Mouse (Mus musculus) hindbrain, postnatal 0 days (tissue): ENCODE results near the gene Igflr1. TPM values are rescaled to one million over a fixed set of nuclear protein-coding genes. Genes with fewer than 3 reads are reported as not detected.

Experiments used
- ATAC-seq: fragments of 200-750 bp; cut with Nextera tagmentation; 2 replicates; pipeline ENCODE4 v1.8.0; 2017; ENCODE audit warnings: mild to moderate bottlenecking, moderate TSS enrichment, moderate library complexity
- DNase-seq: peaks from one replicate; pipeline ENCODE4 v3.0.0-alpha.2; 2015; ENCODE audit warnings: low spot score
- H3K27ac ChIP-seq: fragments of 300-500 bp; sonication (generic); 2 replicates; pipeline ENCODE4 v1.5.1; 2014; ENCODE audit warnings: mild to moderate bottlenecking
- H3K27me3 ChIP-seq: fragments of 300-500 bp; sonication (generic); 2 replicates; pipeline ENCODE4 v1.6.1; 2014; ENCODE audit warnings: low read length, mixed read lengths; ENCODE audit not compliant: insufficient read depth
- H3K36me3 ChIP-seq: fragments of 300-500 bp; sonication (generic); 2 replicates; pipeline ENCODE4 v1.6.1; 2014; ENCODE audit warnings: low read length, mixed read lengths; ENCODE audit not compliant: insufficient read depth
- H3K4me1 ChIP-seq: fragments of 300-500 bp; sonication (generic); 2 replicates; pipeline ENCODE4 v1.6.1; 2014; ENCODE audit warnings: antibody characterized with exemption, low read length, mixed read lengths; ENCODE audit not compliant: insufficient read depth
- H3K4me2 ChIP-seq: fragments of 300-500 bp; sonication (generic); 2 replicates; pipeline ENCODE4 v1.6.1; 2014; ENCODE audit warnings: low read depth, mild to moderate bottlenecking, low read length, moderate library complexity, mixed read lengths
- H3K4me3 ChIP-seq: fragments of 300-500 bp; sonication (generic); 2 replicates; pipeline ENCODE4 v1.5.1; 2014; ENCODE audit warnings: low read length
- H3K9ac ChIP-seq: fragments of 300-500 bp; sonication (generic); replicated peaks from 2 replicates; pipeline ENCODE4 v1.6.1; 2014; ENCODE audit warnings: mild to moderate bottlenecking, low read length, moderate library complexity, mixed read lengths
- H3K9me3 ChIP-seq: fragments of 300-500 bp; sonication (generic); 2 replicates; pipeline ENCODE4 v1.6.1; 2016; ENCODE audit warnings: low read length, mixed read lengths
- CTCF ChIP-seq: IDR thresholded peaks from 2 replicates; pipeline ENCODE4 v1.5.1; 2016; ENCODE audit warnings: antibody characterized with exemption, control low read depth, low read depth
- WGBS: fragments of 180-500 bp; shearing (Covaris S2); extraction: QIAGEN DNeasy Blood & Tissue Kit; methylation state at CpG from one replicate; pipeline ENCODE4 v1.1.7; 2014; 5-methylcytosine and 5-hydroxymethylcytosine counted together
- polyA plus RNA-seq: library from polyadenylated mRNA; unstranded; fragments of >200 nt; fragmentation: Nextera tagmentation; extraction: Ambion mirVana; gene quantifications from 2 replicates; pipeline ENCODE4 v1.2.1, GENCODE M21; 2015
- total RNA-seq: library from RNA; depleted of rRNA; stranded (reverse); fragments of >200 nt; gene quantifications from 2 replicates; pipeline ENCODE4 v1.2.3, GENCODE M21; 2014

The Igflr1 gene
- total and polyA plus RNA-seq, 2 experiments from 2014 or later, result 2.6 to 5.6 TPM

- Histone ChIP-seq H3K4me3 (no peak overlapping the region), H3K27ac (no peak overlapping the region), H3K27me3 (no peaks in the 10 kb centered on the region), H3K4me2 (no peak overlapping the region), H3K4me1 (0 out of 2 replicates have a peak, but pooled peaks cover 2% of the 10 kb centered on the region), H3K36me3 (peaks cover 65% of the 10 kb centered on the region), H3K9me3 (no peaks in the 10 kb centered on the region), H3K9ac (0 out of 2 replicates have a peak overlapping the region, but pooled peaks have one; percentile 9)
- no peak for TF ChIP-seq CTCF
- no peak for ATAC-seq
- DNase-seq, result no peak
- 35% methylated on average over 17 of the region's 17 CpGs for WGBS
Observed at GRCm38 (mm10) chr7:30526399-30526798, 38.8 kb upstream of the Igflr1 start.

GRCm38 (mm10) chr7:30526981-30527380, 38.2 kb upstream of the Igflr1 start:
- Histone ChIP-seq H3K27me3 (no peaks in the 10 kb centered on the region), H3K4me3 (no peak overlapping the region), H3K9ac (0 out of 2 replicates have a peak overlapping the region, but pooled peaks have one; percentile 9), H3K9me3 (no peaks in the 10 kb centered on the region), H3K4me2 (no peak overlapping the region), H3K4me1 (0 out of 2 replicates have a peak, but pooled peaks cover 5% of the 10 kb centered on the region), H3K36me3 (peaks cover 69% of the 10 kb centered on the region), H3K27ac (no peak overlapping the region)
- no peak for TF ChIP-seq CTCF
- WGBS, result 79% methylated on average over 14 of the region's 14 CpGs
- ATAC-seq (no peak), DNase-seq (no peak)

DNA sequence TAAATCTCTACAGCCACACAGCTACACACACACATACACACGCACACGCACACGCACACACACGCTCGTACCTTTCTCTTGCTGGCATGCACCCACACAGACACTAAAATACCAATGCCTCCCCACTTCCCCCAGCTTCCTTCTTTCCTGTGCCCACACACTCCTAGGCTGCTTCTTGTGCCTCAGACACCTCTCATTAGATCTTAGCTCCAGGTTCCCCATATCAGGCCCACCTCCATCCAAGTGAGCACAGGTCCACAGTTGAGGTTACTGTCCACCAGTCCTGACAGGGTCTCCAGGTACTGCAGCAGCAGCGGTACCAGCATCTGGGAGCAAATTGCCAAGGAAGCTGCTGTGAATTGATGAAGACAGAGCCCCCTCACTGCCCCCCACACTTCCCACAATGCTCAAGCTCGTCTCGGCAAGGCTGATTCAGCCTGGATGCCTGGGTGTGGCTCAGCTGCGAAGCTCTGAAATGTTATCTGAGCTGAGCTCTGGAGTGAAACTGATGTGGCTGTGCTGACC, 33.9 kb upstream of the Igflr1 start:
- no peak for DNase-seq
- Histone ChIP-seq H3K9ac (0 out of 2 replicates have a peak overlapping the region, but pooled peaks have one; percentile 28), H3K36me3 (peaks cover 53% of the 10 kb centered on the region), H3K4me2 (0 out of 2 replicates have a peak overlapping the region, but pooled peaks have one; percentile 17), H3K27ac (no peak overlapping the region), H3K27me3 (no peaks in the 10 kb centered on the region), H3K4me1 (peaks cover 22% of the 10 kb centered on the region), H3K4me3 (no peak overlapping the region), H3K9me3 (no peaks in the 10 kb centered on the region)
- 82% methylated on average over 9 of the region's 9 CpGs for WGBS
- TF ChIP-seq CTCF, result no peak
- ATAC-seq, result no peak

DNA sequence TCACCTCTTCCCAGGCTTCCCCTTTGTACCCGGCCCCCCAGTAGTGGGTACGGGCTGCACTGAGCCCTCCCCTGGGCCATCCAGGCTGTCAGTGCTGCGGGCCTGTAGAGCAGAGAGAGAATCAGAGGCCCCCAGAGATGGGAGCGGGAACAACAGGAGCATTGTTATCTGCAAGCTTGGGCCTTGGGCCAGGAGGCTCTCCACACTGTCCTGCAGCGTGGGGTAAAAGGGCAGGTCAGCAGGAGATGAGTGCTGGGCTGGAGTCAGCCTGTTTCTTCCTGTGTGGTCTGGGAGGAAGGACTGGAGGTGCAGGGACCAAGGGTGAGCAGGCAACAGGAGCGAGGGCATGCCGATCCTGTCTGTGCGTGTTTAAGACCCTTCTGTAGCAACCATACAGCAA, 32.3 kb upstream of the Igflr1 start:
- Histone ChIP-seq H3K27ac (peak overlapping the region; percentile 54), H3K27me3 (no peaks in the 10 kb centered on the region), H3K4me1 (peaks cover 22% of the 10 kb centered on the region), H3K9me3 (no peaks in the 10 kb centered on the region), H3K36me3 (peaks cover 38% of the 10 kb centered on the region), H3K4me3 (peak overlapping the region; percentile 83), H3K4me2 (peak overlapping the region; percentile 75), H3K9ac (peak overlapping the region; percentile 84; the same call in 1 of the 2 replicates)
- WGBS, result 10% methylated on average over 8 of the region's 8 CpGs
- ATAC-seq, result peak; percentile 36
- no peak for TF ChIP-seq CTCF
- peak; percentile 58 for DNase-seq

DNA sequence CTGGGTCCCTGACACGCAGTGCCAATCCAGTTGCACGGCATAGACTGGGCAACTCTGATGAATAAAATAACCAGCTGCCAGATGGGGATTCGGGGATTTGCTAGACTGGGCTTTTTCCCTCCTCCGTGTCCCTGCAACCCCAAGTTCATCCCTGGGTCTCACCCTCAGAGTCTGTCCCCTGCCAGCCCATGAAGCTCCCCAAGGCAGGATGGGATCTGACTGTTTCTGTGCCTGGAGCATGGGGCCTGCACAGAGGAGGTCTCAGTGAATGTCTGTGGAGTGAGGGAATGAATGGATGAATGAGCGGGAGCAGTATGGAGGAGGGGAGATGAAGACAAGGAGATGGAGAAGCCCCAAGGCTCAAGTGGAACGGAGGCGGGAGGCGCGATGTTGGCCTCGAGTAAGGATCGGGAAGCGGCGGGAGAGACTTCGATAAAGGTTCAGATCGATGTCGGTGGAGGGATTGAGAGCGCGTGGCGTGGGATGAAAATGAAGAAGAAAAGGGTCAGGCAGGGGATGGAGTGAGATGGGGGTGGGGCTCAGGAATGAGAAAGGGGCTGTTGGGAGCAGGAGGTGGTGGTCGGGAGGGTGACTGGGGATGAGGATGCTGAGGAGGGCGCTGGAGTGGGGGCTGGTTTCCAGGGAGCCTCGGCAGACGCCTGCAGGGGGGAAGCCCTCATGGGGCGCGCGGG, 31.1 kb upstream of the Igflr1 start:
- ATAC-seq (peak; percentile 27), DNase-seq (peak; percentile 44)

GRCm38 (mm10) chr7:30534633-30535577, 30.3 kb upstream of the Igflr1 start, which contains the start of gene Arhgap33:
Gene Arhgap33 (minus strand): TSS chr7:30535060.
- WGBS, result 0% methylated on average over 41 of the region's 84 CpGs
- TF ChIP-seq CTCF, result no peak
- H3K9ac ChIP-seq, result peak within 1 kb of the TSS; percentile 84

More for the DNA sequence above, 31.1 kb upstream of the Igflr1 start:
- WGBS, result 2% methylated on average over 20 of the region's 26 CpGs
- TF ChIP-seq CTCF, result no peak
- H3K9ac ChIP-seq, result peak overlapping the region; percentile 84
- H3K9me3 ChIP-seq, result no peaks in the 10 kb centered on the region
- no peaks in the 10 kb centered on the region for H3K27me3 ChIP-seq
- H3K4me1 ChIP-seq, result peaks cover 22% of the 10 kb centered on the region
- peak overlapping the region; percentile 75 for H3K4me2 ChIP-seq
- peak overlapping the region; percentile 83 for H3K4me3 ChIP-seq
- peaks cover 26% of the 10 kb centered on the region for H3K36me3 ChIP-seq
- H3K27ac ChIP-seq, result peak overlapping the region; percentile 94

More at GRCm38 (mm10) chr7:30534633-30535577, 30.3 kb upstream of the Igflr1 start, which contains the start of gene Arhgap33:
- H3K36me3 ChIP-seq, result peaks cover 18% of the 10 kb centered on the region
- H3K4me3 ChIP-seq, result peak within 1 kb of the TSS; percentile 83
- H3K27ac ChIP-seq, result peak within 1 kb of the TSS; percentile 94
- H3K4me1 ChIP-seq, result peaks cover 22% of the 10 kb centered on the region
- H3K9me3 ChIP-seq, result no peaks in the 10 kb centered on the region
- H3K4me2 ChIP-seq, result peak within 1 kb of the TSS; percentile 75
- peak; percentile 99 for DNase-seq
- H3K27me3 ChIP-seq, result no peaks in the 10 kb centered on the region
- peak; percentile 93 for ATAC-seq
